Mouse (Mus musculus) liver, embryonic 14.5 days (tissue): ENCODE data around the gene Ensa. TPM values are rescaled to one million over a fixed set of nuclear protein-coding genes. Genes with fewer than 3 reads are reported as not detected.

Source experiments
- ATAC-seq: fragments of 200-750 bp; cut with Nextera tagmentation; 2 replicates; pipeline ENCODE4 v1.8.0; 2017; ENCODE audit warnings: moderate number of reproducible peaks, mild to moderate bottlenecking, moderate library complexity; ENCODE audit not compliant: insufficient read depth
- DNase-seq, 3 experiments: peaks; one replicate each; pipeline ENCODE4 v3.0.0-alpha.2; 2012 to 2013; ENCODE audit warnings: low read depth in 3 of 3, low spot score in 3 of 3
- H3K27ac ChIP-seq: fragments of 300-500 bp; sonication (generic); 2 replicates; pipeline ENCODE4 v1.5.1; 2014; ENCODE audit warnings: moderate library complexity, mild to moderate bottlenecking, control low read depth, inconsistent platforms
- H3K27me3 ChIP-seq: fragments of 300-500 bp; sonication (generic); 2 replicates; pipeline ENCODE4 v1.6.1; 2014; ENCODE audit warnings: mild to moderate bottlenecking, low read length, moderate library complexity; ENCODE audit not compliant: control insufficient read depth, insufficient read depth
- H3K36me3 ChIP-seq: fragments of 300-500 bp; sonication (generic); replicated peaks from 2 replicates; pipeline ENCODE4 v1.6.1; 2014; ENCODE audit warnings: low read depth; ENCODE audit not compliant: control insufficient read depth, insufficient read depth
- H3K4me1 ChIP-seq, 2 experiments: fragments of 200-500 bp in 1 of 2; fragments of 300-500 bp in 1 of 2; sonication (generic) in 1 of 2; replicated peaks; 2 replicates each; pipeline ENCODE4 v1.6.1; 2012 to 2014; ENCODE audit warnings: antibody characterized with exemption in 1 of 2, inconsistent platforms in 1 of 2, low read length in 1 of 2; ENCODE audit not compliant: control insufficient read depth in 2 of 2, insufficient read depth in 2 of 2
- H3K4me2 ChIP-seq: fragments of 300-500 bp; sonication (generic); 2 replicates; pipeline ENCODE4 v1.6.1; 2014; ENCODE audit warnings: low read depth, mild to moderate bottlenecking, control low read depth, moderate library complexity
- H3K4me3 ChIP-seq, 2 experiments: fragments of 200-500 bp in 1 of 2; fragments of 300-500 bp in 1 of 2; sonication (generic) in 1 of 2; 2 replicates each; pipeline ENCODE4 v1.5.1; 2012 to 2014; ENCODE audit warnings: low read depth in 2 of 2, low read length in 2 of 2, mild to moderate bottlenecking in 2 of 2, control low read depth in 1 of 2, inconsistent platforms in 1 of 2, moderate library complexity in 1 of 2; ENCODE audit not compliant: insufficient read depth in 1 of 2
- H3K9ac ChIP-seq: fragments of 300-500 bp; sonication (generic); replicated peaks from 2 replicates; pipeline ENCODE4 v1.6.1; 2014; ENCODE audit warnings: mild to moderate bottlenecking, control low read depth, moderate library complexity
- H3K9me3 ChIP-seq: fragments of 300-500 bp; sonication (generic); 2 replicates; pipeline ENCODE4 v1.6.1; 2016; ENCODE audit warnings: low read length, mixed read lengths; ENCODE audit not compliant: control insufficient read depth
- CTCF ChIP-seq: IDR thresholded peaks from 2 replicates; pipeline ENCODE4 v1.5.1; 2016; ENCODE audit warnings: antibody characterized with exemption, low read depth, control low read depth
- EP300 ChIP-seq: IDR thresholded peaks from 2 replicates; pipeline ENCODE4 v1.6.1; 2016; ENCODE audit warnings: antibody characterized with exemption, low read depth
- WGBS: fragments of 180-500 bp; shearing (Covaris S2); extraction: QIAGEN DNeasy Blood & Tissue Kit; methylation state at CpG from one replicate; pipeline ENCODE4 v1.1.7; 2014; ENCODE audit not compliant: insufficient replicate concordance; 5-methylcytosine and 5-hydroxymethylcytosine counted together
- polyA plus RNA-seq, 2 experiments: library from polyadenylated mRNA; depleted of rRNA in 1 of 2; stranded (reverse) in 1 of 2; unstranded in 1 of 2; fragments of >200 nt; fragmentation: Nextera tagmentation in 1 of 2; extraction: Ambion mirVana in 1 of 2; gene quantifications; 2 replicates each; pipeline versions ENCODE4 v1.2.1 to v1.2.3; 2012 to 2014

The Ensa gene
- polyA plus RNA-seq, 2 experiments, result 14.9 to 26.8 TPM

DNA sequence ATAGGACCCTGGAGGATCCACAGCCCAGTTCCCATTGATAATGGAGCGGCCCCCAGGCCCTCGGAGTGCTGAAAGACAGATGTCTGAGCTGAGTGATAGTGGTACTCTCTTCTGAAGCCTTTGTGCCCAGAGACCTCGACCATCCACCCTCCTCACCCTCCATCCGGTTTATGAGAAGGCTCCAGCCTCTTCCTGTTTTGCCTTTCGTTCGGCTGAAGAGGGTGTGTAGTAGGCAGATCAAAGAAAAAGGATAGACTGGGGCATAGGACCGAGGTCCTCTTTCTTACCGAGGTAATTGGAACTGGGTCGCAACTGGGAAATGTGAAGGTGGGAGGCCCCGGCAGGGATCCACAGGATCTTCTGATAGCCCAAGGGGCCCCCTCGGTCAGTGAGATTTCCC, 56.6 kb downstream of the Ensa start:
- DNase-seq, result no peak
- no peak for ATAC-seq
- TF ChIP-seq EP300 (no peak), CTCF (no peak)
- Histone ChIP-seq H3K9ac (no peak overlapping the region), H3K4me2 (peak overlapping the region; percentile 18; the same call in 1 of the 2 replicates), H3K4me1 (peaks cover 2 to 3% of the 10 kb centered on the region in 2 experiments; a peak in 3 of 4 replicates), H3K27ac (no peak overlapping the region), H3K36me3 (no peaks in the 10 kb centered on the region), H3K9me3 (no peaks in the 10 kb centered on the region), H3K27me3 (peaks cover 3% of the 10 kb centered on the region; the same call in 1 of the 2 replicates), H3K4me3 (no peak overlapping the region)
- WGBS, result 24% methylated on average over 11 of the region's 11 CpGs

Other genes with a start within 250 kb of the Ensa start
- gene 4930558C23Rik, start 222.2 kb upstream of the Ensa start, polyA plus RNA-seq (2012; rRNA removed), result not detected in 2 replicates
- gene 4930558C23Rik, start 222.2 kb upstream of the Ensa start, polyA plus RNA-seq (2014; fragmentation: Nextera tagmentation; extraction: Ambion mirVana), result not detected in 2 replicates
- 9.9 and 11.3 TPM in 2 replicates for gene Arnt, start 190.6 kb upstream of the Ensa start, polyA plus RNA-seq (2012; rRNA removed)
- 10.2 and 10.9 TPM in 2 replicates for gene Arnt, start 190.6 kb upstream of the Ensa start, polyA plus RNA-seq (2014; fragmentation: Nextera tagmentation; extraction: Ambion mirVana)
- 0.54 and 0.92 TPM in 2 replicates for gene Ctsk, start 125.7 kb upstream of the Ensa start, polyA plus RNA-seq (2012; rRNA removed)
- 1.1 and 1.3 TPM in 2 replicates for gene Ctsk, start 125.7 kb upstream of the Ensa start, polyA plus RNA-seq (2014; fragmentation: Nextera tagmentation; extraction: Ambion mirVana)
- gene Ctss, start 98.2 kb upstream of the Ensa start, polyA plus RNA-seq (2012; rRNA removed), result 9.8 and 16.1 TPM in 2 replicates
- gene Ctss, start 98.2 kb upstream of the Ensa start, polyA plus RNA-seq (2014; fragmentation: Nextera tagmentation; extraction: Ambion mirVana), result 27.1 and 27.7 TPM in 2 replicates
- not detected in 2 replicates for gene Hormad1, start 65.3 kb upstream of the Ensa start, polyA plus RNA-seq (2012; rRNA removed)
- gene Hormad1, start 65.3 kb upstream of the Ensa start, polyA plus RNA-seq (2014; fragmentation: Nextera tagmentation; extraction: Ambion mirVana), result 0.06 TPM in 1 of 2 replicates, not detected in the other
- 10.9 and 17.1 TPM in 2 replicates for gene Golph3l, start 36.1 kb upstream of the Ensa start, polyA plus RNA-seq (2012; rRNA removed)
- 32.6 and 38.5 TPM in 2 replicates for gene Golph3l, start 36.1 kb upstream of the Ensa start, polyA plus RNA-seq (2014; fragmentation: Nextera tagmentation; extraction: Ambion mirVana)
- gene Mcl1, start 33.8 kb downstream of the Ensa start, polyA plus RNA-seq (2012; rRNA removed), result 26.6 and 34.6 TPM in 2 replicates
- gene Mcl1, start 33.8 kb downstream of the Ensa start, polyA plus RNA-seq (2014; fragmentation: Nextera tagmentation; extraction: Ambion mirVana), result 39.2 and 45.0 TPM in 2 replicates
- 0.12 and 0.43 TPM in 2 replicates for gene Adamtsl4, start 62.9 kb downstream of the Ensa start, polyA plus RNA-seq (2012; rRNA removed)
- 0.17 and 0.47 TPM in 2 replicates for gene Adamtsl4, start 62.9 kb downstream of the Ensa start, polyA plus RNA-seq (2014; fragmentation: Nextera tagmentation; extraction: Ambion mirVana)
- gene Ecm1, start 114.6 kb downstream of the Ensa start, polyA plus RNA-seq (2012; rRNA removed), result 9.3 and 9.8 TPM in 2 replicates
- gene Ecm1, start 114.6 kb downstream of the Ensa start, polyA plus RNA-seq (2014; fragmentation: Nextera tagmentation; extraction: Ambion mirVana), result 10.2 and 12.9 TPM in 2 replicates
- gene Tars2, start 135.2 kb downstream of the Ensa start, polyA plus RNA-seq (2012; rRNA removed), result 14.5 and 19.9 TPM in 2 replicates
- 37.1 and 39.9 TPM in 2 replicates for gene Tars2, start 135.2 kb downstream of the Ensa start, polyA plus RNA-seq (2014; fragmentation: Nextera tagmentation; extraction: Ambion mirVana)
- 4.2 and 5.3 TPM in 2 replicates for gene Rprd2, start 193.9 kb downstream of the Ensa start, polyA plus RNA-seq (2012; rRNA removed)
- gene Rprd2, start 193.9 kb downstream of the Ensa start, polyA plus RNA-seq (2014; fragmentation: Nextera tagmentation; extraction: Ambion mirVana), result 6.6 and 6.8 TPM in 2 replicates
- 9.9 and 18.9 TPM in 2 replicates for gene Prpf3, start 230.9 kb downstream of the Ensa start, polyA plus RNA-seq (2012; rRNA removed)
- 27.2 and 27.5 TPM in 2 replicates for gene Prpf3, start 230.9 kb downstream of the Ensa start, polyA plus RNA-seq (2014; fragmentation: Nextera tagmentation; extraction: Ambion mirVana)
- gene Mrps21, start 246.5 kb downstream of the Ensa start, polyA plus RNA-seq (2012; rRNA removed), result 72.5 and 119 TPM in 2 replicates
- gene Mrps21, start 246.5 kb downstream of the Ensa start, polyA plus RNA-seq (2014; fragmentation: Nextera tagmentation; extraction: Ambion mirVana), result 224 and 226 TPM in 2 replicates